Mouse (Mus musculus): ENCODE results near the gene Emid1.

Gene Emid1

DNA sequence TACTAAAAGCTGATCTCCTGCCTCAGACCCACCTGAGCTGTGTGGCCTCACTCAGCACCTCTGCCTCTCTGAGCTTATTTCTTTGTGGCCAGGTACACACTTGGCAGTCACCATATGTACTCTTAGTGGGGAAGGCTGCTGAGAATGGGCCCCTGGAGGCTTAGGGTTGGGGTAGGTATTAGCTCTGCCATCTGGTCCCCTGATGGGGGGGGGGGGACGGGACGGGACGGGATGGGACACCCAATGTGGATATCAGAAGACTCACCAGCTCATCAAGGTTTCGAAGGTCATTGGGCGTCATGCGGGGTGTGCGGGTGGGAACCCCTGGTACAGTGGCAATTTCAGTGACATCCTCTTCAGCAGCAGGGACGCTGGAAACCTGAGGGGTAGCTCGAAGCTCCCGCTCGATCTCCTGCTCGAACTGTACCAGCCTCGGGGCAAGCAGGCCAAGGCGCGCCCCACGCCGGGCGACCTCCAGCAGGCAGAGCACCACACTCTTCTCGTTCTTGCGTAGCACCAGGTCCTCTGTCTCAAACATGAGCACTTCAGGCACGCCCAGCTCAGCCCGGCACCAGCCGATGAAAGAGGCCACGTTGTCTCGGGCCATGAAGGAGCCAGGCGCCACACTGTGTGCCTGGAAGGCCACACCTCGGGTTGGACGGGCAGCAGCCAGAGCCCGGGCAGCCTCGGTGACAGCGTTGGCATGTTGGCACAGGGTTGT, 88.3 kb downstream of the Emid1 start:
- DNase-seq (ENCODE audit: low spot score in 2 of 2): no peak

DNA sequence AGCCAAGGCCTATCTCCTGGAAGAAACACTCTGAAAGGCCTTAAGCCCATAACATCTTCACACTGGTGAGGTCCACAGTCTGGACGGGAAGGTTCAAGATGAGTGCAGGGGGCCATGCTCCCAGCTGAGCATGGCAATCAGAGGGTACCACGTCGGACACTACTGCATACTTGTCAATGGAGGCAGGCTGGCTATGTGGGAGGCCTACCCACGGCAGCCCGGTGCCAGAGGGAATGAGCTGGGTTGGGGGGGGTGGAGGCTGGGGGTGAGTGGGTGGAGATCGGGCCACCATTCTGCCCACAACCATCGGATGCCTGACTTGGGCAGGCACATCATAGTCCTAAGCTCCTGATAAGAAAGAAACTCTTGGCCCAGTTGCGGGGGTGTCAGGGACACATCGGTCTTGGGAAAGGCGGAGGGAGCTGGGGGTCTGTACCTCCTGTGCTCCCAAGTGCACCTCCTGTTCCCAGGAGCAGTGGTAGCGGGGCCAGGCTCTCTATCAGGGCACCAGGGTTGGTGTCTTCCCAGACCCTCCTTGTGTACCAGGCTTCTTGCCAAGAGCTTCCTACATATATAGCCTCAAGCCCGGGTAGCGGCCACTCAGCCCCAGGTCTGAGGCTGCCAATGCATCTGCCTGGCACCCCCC, 89.1 kb downstream of the Emid1 start:
- no peak for DNase-seq (ENCODE audit: low spot score in 2 of 2)

DNA sequence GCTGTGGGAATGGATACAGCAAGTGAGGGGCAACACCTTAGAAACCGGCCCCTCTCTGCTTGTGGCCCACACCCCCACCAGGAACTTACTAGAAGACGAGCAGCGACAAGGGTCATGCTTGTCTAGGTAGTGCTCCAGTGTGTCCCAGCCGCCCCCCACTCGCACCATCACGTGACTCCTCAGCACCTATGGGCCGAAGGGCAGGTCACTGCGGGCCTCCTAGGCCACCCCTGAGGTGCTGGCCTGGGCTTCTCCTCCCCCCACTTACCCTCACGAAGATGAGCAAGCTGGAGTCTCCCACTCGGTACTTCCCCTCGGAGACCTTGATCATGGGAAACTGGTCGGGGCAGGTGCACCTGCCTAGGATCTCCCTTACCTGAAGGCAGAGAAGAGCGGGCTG, 89.7 kb downstream of the Emid1 start:
- no peak for DNase-seq (ENCODE audit: low spot score in 2 of 2)

DNA sequence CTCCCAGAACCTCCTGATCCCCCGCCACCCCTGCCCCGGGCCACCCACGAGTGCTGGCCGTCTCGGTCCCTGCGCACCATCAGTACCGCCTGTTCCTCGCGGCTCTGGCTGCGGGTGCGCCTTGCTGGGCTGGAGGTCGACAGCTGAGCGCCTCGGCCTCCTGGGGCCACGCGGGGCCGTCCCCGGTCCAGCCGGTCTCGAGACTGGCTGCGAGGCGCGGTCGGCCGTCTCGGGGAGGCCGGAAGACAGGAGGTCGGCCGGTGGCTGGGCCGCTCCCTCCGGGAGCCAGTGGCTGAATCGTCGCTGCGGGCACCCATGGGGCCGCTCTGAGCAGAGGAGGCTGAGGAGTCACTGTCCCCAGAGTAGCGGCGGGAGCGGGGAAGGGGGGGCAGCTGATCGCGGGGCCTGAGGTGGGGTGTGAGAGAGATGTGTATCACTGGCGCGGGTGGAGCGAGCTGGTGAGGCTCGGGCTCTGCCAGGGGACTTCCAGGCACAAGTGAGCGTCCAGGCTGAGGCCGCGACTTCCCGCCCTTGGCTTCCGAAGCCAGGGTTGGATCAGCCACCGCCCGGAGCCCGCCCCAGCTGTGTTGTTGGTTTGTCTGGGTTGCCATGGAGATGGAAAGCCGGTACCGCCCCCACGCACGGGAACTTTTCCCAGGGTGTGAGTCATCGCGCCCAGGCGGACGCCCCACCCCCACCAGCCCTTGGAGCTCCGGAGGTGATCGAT, 90.5 kb downstream of the Emid1 start:
- DNase-seq (ENCODE audit: low spot score in 2 of 2): peak in 1 of 2 experiments; percentile 73

DNA sequence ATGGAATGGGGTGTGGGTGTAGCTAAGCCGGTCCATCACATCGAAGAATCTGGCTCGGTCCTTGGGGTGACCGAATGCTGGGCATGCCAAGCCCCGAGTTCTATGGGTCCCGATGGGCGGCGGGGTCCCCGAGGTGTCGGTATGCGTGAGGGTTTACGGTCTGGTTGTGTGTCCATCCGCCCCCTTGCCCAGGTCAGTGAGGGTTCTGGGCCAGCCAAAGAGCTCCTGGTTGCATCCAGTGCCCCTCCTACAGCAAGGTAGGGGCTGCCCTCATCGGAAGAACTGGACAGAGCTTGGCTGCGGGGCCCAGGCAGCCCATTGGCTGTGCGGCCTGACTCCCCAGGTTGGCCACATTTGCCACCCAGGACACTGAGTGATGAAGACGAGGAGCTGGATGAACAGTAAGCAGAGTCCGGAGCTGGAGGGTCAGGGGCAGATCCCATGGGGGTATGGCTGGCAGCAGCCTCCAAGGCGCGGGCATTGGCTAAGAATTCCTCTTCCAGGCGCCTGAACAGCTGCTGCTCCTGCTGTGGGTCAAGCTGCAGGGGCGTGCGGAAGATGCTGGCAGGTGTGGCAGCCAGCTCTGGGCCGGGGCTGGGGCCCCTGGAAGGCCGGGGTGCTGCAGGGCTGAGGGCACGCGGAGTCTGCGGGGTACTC, 91.2 kb downstream of the Emid1 start:
- DNase-seq (ENCODE audit: low spot score in 2 of 2): no peak

DNA sequence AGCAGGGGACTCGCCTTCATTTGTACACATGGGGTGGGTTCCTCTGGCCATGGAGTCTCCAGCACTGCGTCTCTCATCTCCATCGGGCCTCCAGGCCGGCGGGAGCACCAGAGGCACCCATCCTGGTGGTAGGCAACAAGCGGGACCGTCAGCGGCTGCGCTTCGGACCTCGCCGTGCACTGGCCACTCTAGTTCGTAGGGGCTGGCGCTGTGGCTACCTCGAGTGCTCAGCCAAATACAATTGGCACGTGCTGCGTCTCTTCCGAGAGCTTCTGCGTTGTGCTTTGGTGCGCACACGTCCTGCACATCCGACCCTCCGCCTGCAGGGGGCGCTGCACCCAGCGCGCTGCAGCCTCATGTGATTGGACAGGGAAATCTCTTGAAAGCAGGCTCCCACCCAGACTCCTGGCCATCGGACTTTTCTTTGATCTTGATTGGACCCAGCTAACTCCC, 92.3 kb downstream of the Emid1 start:
- peak in 1 of 2 experiments; percentile 61 for DNase-seq (ENCODE audit: low spot score in 2 of 2)

DNA sequence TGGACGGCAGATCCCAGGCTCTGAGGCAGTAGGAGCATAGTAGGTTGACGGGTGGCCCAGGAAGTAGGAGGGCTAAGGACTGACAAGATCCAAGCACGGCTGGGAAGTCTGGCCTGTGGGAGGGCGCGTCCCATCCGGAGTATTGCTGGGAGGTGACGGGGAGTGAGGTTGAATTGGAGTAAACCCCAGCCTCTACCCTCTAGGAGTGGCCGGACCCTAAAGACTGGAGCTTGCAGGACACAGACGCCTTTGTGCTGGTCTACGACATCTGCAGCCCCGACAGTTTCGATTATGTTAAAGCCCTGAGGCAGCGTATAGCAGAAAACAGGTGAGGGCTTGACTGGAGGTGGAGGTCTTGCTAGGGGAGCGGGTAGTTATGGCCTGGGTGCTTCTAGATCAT, 92.8 kb downstream of the Emid1 start:
- no peak for DNase-seq (ENCODE audit: low spot score in 2 of 2)

DNA sequence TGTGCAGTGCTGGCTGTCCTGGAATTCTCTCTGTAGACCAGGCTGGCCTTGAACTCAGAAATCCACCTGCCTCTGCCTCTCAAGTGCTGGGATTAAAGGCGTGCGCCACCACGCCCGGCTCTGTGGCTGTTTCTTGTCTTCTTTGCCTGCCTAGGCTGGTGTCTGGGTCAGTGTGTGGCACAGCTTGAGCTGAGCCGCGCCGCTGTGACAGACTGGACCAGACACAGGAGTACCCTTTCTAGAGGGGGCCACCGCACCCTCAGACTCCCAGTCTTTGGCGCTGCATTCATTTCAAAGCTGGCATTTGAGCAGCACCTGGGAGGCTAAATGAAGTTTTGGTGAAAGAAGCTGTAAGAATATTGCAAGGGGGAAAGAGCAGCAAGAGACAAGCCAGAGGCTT, 93.3 kb downstream of the Emid1 start:
- DNase-seq (ENCODE audit: low spot score in 2 of 2): no peak

DNA sequence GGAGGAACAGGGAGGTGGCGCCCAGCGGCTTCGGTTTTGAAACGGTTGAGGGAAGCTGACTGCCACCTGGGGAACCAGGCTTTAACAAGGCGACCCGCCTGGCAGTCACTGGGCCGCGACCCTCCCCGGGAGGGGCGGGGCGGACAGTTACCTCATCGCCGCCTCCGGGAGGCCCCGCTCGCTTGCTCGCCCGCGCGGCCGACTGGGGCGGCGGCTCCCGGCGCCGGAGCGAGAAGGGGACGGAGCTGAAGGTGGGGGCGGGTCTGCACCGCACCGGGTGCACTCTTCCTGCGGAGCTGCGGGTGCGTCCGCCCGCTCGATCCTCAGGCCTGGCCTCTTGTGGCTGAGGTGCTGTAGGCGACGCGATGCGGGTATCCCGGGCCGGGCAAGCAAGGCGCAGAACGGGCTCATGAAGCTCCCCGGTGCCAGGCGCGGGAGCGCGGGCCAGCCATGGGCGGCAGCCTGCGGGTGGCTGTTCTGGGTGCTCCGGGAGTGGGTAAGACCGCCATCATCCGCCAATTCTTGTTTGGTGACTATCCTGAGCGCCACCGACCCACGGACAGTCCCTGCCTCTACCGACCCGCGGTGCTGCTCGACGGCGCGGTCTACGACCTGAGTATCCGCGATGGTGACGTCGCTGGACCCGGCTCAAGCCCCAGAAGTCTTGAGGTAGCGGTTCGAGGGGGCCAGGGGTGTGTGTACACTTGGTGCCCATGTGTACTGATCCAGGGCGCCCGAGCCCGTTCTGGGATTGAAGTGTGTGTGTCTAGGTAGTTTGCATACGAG, 94.0 kb downstream of the Emid1 start, which contains the start of gene Rasl10a:
Gene Rasl10a (plus strand): TSS at position 273 of the 786 bp plus-strand sequence.
- no peak for DNase-seq (ENCODE audit: low spot score in 2 of 2)

DNA sequence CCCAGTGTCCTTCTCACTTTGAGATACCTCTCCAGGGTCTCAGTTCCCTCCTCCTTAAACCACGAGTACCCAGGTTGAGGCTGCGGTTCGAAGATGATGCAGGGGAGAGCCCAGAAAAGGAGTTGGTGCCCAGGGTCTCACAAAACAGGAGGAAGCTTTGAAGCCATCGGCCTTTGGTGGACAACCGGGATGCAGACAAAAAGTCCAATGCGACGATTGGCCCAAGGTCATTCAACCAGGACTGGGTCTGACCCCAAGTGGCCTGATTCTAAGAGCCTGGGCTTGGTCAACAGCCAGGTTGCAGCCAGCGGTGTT, 94.6 kb downstream of the Emid1 start:
- DNase-seq (ENCODE audit: low spot score in 2 of 2): no peak

DNA sequence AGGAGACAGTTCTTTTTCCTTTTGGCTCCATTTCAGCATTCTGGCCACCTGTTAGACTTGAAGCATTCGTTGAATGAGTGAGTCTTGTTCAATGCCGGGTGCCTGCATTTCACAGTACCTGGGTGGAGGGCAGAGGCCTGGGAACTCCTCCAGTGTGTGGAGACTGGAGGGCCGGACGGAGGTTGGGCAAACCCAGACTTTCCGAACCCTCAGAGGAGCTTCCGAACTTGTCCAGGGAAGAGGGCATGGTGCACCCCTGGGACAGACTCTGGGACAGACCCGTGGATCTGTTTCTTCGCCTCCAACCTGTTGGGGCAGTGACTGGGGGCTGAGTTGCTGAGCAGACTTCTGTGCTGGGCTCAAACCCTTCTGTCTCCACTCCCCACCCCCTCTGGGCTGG, 95.0 kb downstream of the Emid1 start:
- no peak for DNase-seq (ENCODE audit: low spot score in 2 of 2)
